Mouse (Mus musculus): ENCODE data around the gene Gm20388.

DNA sequence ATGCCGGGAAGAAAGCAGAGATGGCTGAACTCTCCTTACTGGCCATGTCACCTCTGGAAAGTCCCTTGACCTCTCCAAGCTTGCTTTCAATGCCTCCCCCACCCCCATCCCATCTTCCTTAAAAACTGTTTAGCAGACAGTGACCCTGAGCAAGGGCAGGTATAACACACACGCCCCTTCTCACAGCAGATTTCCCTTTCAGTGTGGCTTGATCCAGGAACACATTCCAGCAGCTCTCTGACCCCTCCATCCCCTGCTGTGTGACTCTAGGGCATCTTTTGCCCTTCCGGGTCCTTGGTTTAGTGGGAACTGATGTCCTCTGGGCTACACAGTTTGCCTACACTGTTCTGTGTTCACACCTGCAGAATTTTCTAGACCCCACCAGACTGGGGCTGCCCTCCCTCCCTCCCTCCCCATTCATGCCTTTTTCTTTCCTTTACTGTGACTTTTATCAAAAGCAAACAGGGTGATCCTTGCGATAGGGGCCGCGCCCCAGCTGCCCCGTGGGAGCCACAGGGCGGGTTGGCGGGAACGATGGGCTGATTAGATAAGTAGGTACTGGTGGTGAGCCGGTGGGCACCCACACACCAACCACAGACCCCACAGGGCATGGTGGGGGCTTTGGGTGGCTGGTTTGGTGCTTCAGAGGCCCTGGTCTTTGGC lies 2408.5 kb downstream of the Gm20388 start:
- no peak for TF ChIP-seq CTCF (IDR thresholded peaks at IDR 0.05; ENCODE audit: borderline replicate concordance, insufficient read depth, low read depth, low read length)
- no peak for TF ChIP-seq POLR2A (IDR thresholded peaks at IDR 0.05; ENCODE audit: borderline replicate concordance, insufficient read depth, low read length)
